Mouse (Mus musculus) neural tube, embryonic 11.5 days (tissue): ENCODE results near the gene Itgbl1. TPM values are rescaled to one million over a fixed set of nuclear protein-coding genes. Genes with fewer than 3 reads are reported as not detected.

Experiments
- ATAC-seq: fragments of 200-750 bp; cut with Nextera tagmentation; 2 replicates; pipeline ENCODE4 v1.8.0; 2017; ENCODE audit warnings: moderate number of reproducible peaks, mild to moderate bottlenecking, moderate TSS enrichment, moderate library complexity; ENCODE audit not compliant: insufficient read depth, low FRiP score, low TSS enrichment
- DNase-seq: peaks from one replicate; pipeline ENCODE4 v3.0.0-alpha.2; 2015; ENCODE audit warnings: low spot score
- H3K27ac ChIP-seq: fragments of 300-500 bp; sonication (generic); 2 replicates; pipeline ENCODE4 v1.5.1; 2014; ENCODE audit warnings: low read depth, mild to moderate bottlenecking, low read length
- H3K27me3 ChIP-seq: fragments of 300-500 bp; sonication (generic); 2 replicates; pipeline ENCODE4 v1.6.1; 2014; ENCODE audit warnings: mild to moderate bottlenecking, low read length, mixed read lengths; ENCODE audit not compliant: control insufficient read depth, insufficient read depth
- H3K36me3 ChIP-seq: fragments of 300-500 bp; sonication (generic); 2 replicates; pipeline ENCODE4 v1.6.1; 2014; ENCODE audit warnings: mild to moderate bottlenecking, low read length, moderate library complexity, mixed read lengths; ENCODE audit not compliant: control insufficient read depth, insufficient read depth
- H3K4me1 ChIP-seq: fragments of 300-500 bp; sonication (generic); 2 replicates; pipeline ENCODE4 v1.6.1; 2014; ENCODE audit warnings: low read length, mixed read lengths; ENCODE audit not compliant: control insufficient read depth, insufficient read depth
- H3K4me2 ChIP-seq: fragments of 300-500 bp; sonication (generic); 2 replicates; pipeline ENCODE4 v1.6.1; 2014; ENCODE audit warnings: low read depth, mild to moderate bottlenecking, moderate library complexity
- H3K4me3 ChIP-seq: fragments of 300-500 bp; sonication (generic); 2 replicates; pipeline ENCODE4 v1.5.1; 2014; ENCODE audit warnings: low read depth, low read length
- H3K9ac ChIP-seq: fragments of 300-500 bp; sonication (generic); 2 replicates; pipeline ENCODE4 v1.6.1; 2014; ENCODE audit warnings: mild to moderate bottlenecking, low read length
- H3K9me3 ChIP-seq: fragments of 300-500 bp; sonication (generic); 2 replicates; pipeline ENCODE4 v1.6.1; 2016; ENCODE audit warnings: low read length; ENCODE audit not compliant: control insufficient read depth
- WGBS: fragments of 180-500 bp; shearing (Covaris S2); extraction: QIAGEN DNeasy Blood & Tissue Kit; methylation state at CpG from one replicate; pipeline ENCODE4 v1.1.7; 2014; 5-methylcytosine and 5-hydroxymethylcytosine counted together
- polyA plus RNA-seq: library from polyadenylated mRNA; unstranded; fragments of >200 nt; fragmentation: Nextera tagmentation; extraction: Ambion mirVana; gene quantifications from 2 replicates; pipeline ENCODE4 v1.2.1, GENCODE M21; 2014

Itgbl1 gene
- polyA plus RNA-seq, 1 experiment from 2014 or later, result 0.65 TPM

GRCm38 (mm10) chr14:123864531-123864930 is 204.8 kb downstream of the Itgbl1 start:
- Histone ChIP-seq H3K36me3 (no peaks in the 10 kb centered on the region), H3K27me3 (no peaks in the 10 kb centered on the region), H3K4me1 (no peaks in the 10 kb centered on the region), H3K27ac (no peak overlapping the region), H3K4me2 (no peak overlapping the region), H3K9ac (no peak overlapping the region), H3K9me3 (no peaks in the 10 kb centered on the region), H3K4me3 (no peak overlapping the region)
- no peak for DNase-seq
- no peak for ATAC-seq
- WGBS, result 69% methylated on average over 1 of the region's 1 CpGs

DNA sequence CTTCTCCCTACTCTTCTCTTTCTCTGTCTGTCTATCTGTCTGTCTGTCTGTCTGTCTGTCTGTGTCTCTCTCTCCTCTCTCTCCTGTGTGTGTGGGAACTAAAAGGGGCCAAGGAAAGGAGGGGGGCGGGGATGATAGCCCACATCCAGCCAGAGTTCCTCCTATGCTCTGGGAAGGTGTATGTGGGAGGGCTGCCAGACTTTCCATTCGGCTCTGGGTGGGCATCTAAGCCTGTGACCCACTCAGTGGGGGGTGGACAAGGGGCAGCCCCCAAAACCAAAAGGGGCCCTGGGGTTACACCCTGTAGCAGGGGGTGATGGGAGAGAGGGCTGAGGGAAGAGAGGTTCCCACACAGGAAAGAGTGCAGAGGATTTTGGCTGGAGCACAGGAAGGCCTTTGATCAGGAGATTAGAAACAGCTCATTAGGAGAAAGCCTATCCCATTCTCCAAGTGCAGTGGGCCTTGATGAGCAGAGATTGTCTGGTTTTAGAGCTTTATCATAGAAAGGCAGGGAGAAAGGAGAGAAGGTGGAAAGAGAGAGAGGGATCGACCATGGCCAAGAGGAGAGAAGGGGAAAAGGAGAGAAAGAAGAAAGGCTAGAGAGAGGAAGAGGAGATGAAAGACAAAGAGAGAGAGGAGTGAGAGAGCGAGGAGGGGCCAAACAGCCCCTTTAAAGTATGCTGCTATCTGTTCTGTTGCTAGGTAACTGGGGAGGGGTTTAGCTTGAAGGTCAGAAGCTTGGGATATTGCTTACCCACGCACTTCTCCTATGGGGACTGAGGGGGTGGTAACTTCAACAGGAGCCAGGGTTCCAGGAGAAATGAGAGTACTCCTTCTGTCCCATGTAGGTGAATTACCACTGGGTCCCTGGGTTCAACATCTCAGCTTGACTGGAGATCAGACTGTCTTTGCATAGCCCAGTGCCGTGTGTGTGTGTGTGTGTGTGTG is 206.3 kb downstream of the Itgbl1 start:
- Histone ChIP-seq H3K9me3 (no peaks in the 10 kb centered on the region), H3K4me1 (no peaks in the 10 kb centered on the region), H3K4me3 (no peak overlapping the region), H3K27ac (no peak overlapping the region), H3K36me3 (no peaks in the 10 kb centered on the region), H3K4me2 (no peak overlapping the region), H3K9ac (no peak overlapping the region), H3K27me3 (no peaks in the 10 kb centered on the region)
- no peak for DNase-seq
- no peak for ATAC-seq
- WGBS, result 50% methylated on average over 6 of the region's 6 CpGs

GRCm38 (mm10) chr14:123927903-123928302 is 268.1 kb downstream of the Itgbl1 start:
- no peak for ATAC-seq
- H3K36me3 ChIP-seq, result no peaks in the 10 kb centered on the region
- DNase-seq, result no peak
- H3K27ac ChIP-seq, result no peak overlapping the region
- H3K4me3 ChIP-seq, result no peak overlapping the region
- no peak overlapping the region for H3K4me2 ChIP-seq
- no peaks in the 10 kb centered on the region for H3K27me3 ChIP-seq
- no peaks in the 10 kb centered on the region for H3K4me1 ChIP-seq
- H3K9ac ChIP-seq, result no peak overlapping the region
- 84% methylated on average over 1 of the region's 1 CpGs for WGBS
- H3K9me3 ChIP-seq, result no peaks in the 10 kb centered on the region

- no peaks in the 10 kb centered on the region for H3K9me3 ChIP-seq
- no peak overlapping the region for H3K27ac ChIP-seq
- H3K27me3 ChIP-seq, result no peaks in the 10 kb centered on the region
- H3K9ac ChIP-seq, result no peak overlapping the region
- no peak overlapping the region for H3K4me2 ChIP-seq
- no peak for DNase-seq
- H3K4me3 ChIP-seq, result no peak overlapping the region
- ATAC-seq, result no peak
- WGBS, result 73% methylated on average over 2 of the region's 2 CpGs
- H3K36me3 ChIP-seq, result no peaks in the 10 kb centered on the region
- H3K4me1 ChIP-seq, result no peaks in the 10 kb centered on the region
Measured at GRCm38 (mm10) chr14:123966531-123966930, 306.8 kb downstream of the Itgbl1 start.

- ATAC-seq, result no peak
- 88% methylated on average over 6 of the region's 6 CpGs for whole genome bisulfite sequencing
- Histone ChIP-seq H3K4me1 (no peaks in the 10 kb centered on the region), H3K9me3 (no peaks in the 10 kb centered on the region), H3K27me3 (no peaks in the 10 kb centered on the region), H3K4me2 (no peak overlapping the region), H3K27ac (no peak overlapping the region), H3K9ac (no peak overlapping the region), H3K36me3 (no peaks in the 10 kb centered on the region), H3K4me3 (no peak overlapping the region)
- no peak for DNase-seq
Measured at GRCm38 (mm10) chr14:123967996-123968395, 308.2 kb downstream of the Itgbl1 start.

GRCm38 (mm10) chr14:123990591-123991195 is 330.9 kb downstream of the Itgbl1 start:
- Histone ChIP-seq H3K27ac (no peak overlapping the region), H3K4me2 (no peak overlapping the region), H3K36me3 (no peaks in the 10 kb centered on the region), H3K9ac (no peak overlapping the region), H3K4me3 (no peak overlapping the region), H3K27me3 (no peaks in the 10 kb centered on the region), H3K4me1 (no peaks in the 10 kb centered on the region), H3K9me3 (no peaks in the 10 kb centered on the region)
- DNase-seq (no peak), ATAC-seq (no peak)
- 66% methylated on average over 2 of the region's 2 CpGs for WGBS

Other genes starting within 250 kb of the Itgbl1 start
- gene Nalcn, start 32.8 kb upstream of the Itgbl1 start, polyA plus RNA-seq, result 1.7 and 2.3 TPM in 2 replicates